Mouse (Mus musculus) E14TG2a.4 (cell line): ENCODE data around the gene Exosc7.

Source experiments
- H3K27me3 ChIP-seq: 2 replicates; pipeline ENCODE4 v1.6.1; 2014; ENCODE audit warnings: low read length, control low read depth; ENCODE audit not compliant: insufficient read depth
- H3K36me3 ChIP-seq: 2 replicates; pipeline ENCODE4 v1.6.1; 2014; ENCODE audit warnings: low read length, control low read depth; ENCODE audit not compliant: insufficient read depth
- H3K4me1 ChIP-seq: replicated peaks from 2 replicates; pipeline ENCODE4 v1.6.1; 2014; ENCODE audit warnings: low read depth, low read length, control low read depth
- H3K4me3 ChIP-seq: replicated peaks from 2 replicates; pipeline ENCODE4 v1.5.1; 2014; ENCODE audit warnings: mild to moderate bottlenecking, low read length
- H3K9me3 ChIP-seq: 2 replicates; pipeline ENCODE4 v1.6.1; 2014; ENCODE audit warnings: low read length, control low read depth
- CTCF ChIP-seq: conservative IDR thresholded peaks from 2 replicates; pipeline ENCODE4 v1.5.1; 2014; ENCODE audit warnings: low read length
- NANOG ChIP-seq: IDR thresholded peaks from 2 replicates; pipeline ENCODE4 v1.6.1; 2014; ENCODE audit warnings: borderline replicate concordance, low read length, mixed read lengths
- POU5F1 ChIP-seq: IDR thresholded peaks from 2 replicates; pipeline ENCODE4 v1.6.1; 2014; ENCODE audit warnings: low read length, borderline replicate concordance

Gene Exosc7

DNA sequence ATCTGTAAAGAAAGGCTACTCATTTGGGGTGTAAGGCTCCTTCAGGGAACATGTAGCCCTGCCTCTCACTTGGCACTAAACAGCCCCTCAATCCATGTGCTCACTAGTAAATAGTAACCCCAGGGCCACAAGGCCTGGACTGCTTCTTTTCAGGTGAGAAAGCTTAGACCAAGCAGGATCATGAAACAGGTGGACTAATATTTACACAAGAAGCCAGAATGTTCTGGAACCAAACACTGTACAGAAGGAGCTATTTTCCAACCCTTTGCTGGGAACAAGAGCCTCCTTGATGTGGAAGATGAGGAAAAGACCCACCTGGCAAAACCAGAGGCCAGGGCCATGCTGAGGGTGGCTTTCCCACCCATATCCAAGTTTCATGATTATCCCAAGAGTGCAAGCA is 9.6 kb upstream of the Exosc7 start:
- peaks cover 77% of the 10 kb centered on the region for H3K36me3 ChIP-seq
- TF ChIP-seq POU5F1 (no peak), NANOG (no peak), CTCF (no peak)
- peaks cover 12% of the 10 kb centered on the region for H3K4me1 ChIP-seq
- no peaks in the 10 kb centered on the region for H3K9me3 ChIP-seq
- H3K4me3 ChIP-seq, result no peak overlapping the region
- no peaks in the 10 kb centered on the region for H3K27me3 ChIP-seq

GRCm38 (mm10) chr9:123104362-123104761 is 8.7 kb upstream of the Exosc7 start:
- no peak overlapping the region for H3K4me3 ChIP-seq
- peaks cover 12% of the 10 kb centered on the region for H3K4me1 ChIP-seq
- peaks cover 76% of the 10 kb centered on the region for H3K36me3 ChIP-seq
- H3K27me3 ChIP-seq, result no peaks in the 10 kb centered on the region
- TF ChIP-seq CTCF (no peak), POU5F1 (no peak), NANOG (no peak)
- no peaks in the 10 kb centered on the region for H3K9me3 ChIP-seq

GRCm38 (mm10) chr9:123107186-123107585 is 5.8 kb upstream of the Exosc7 start:
- Histone ChIP-seq H3K27me3 (no peaks in the 10 kb centered on the region), H3K4me1 (peaks cover 20% of the 10 kb centered on the region)

GRCm38 (mm10) chr9:123109188-123109587 is 3.8 kb upstream of the Exosc7 start:
- H3K9me3 ChIP-seq, result no peaks in the 10 kb centered on the region
- no peak overlapping the region for H3K4me3 ChIP-seq
- peaks cover 28% of the 10 kb centered on the region for H3K4me1 ChIP-seq
- TF ChIP-seq POU5F1, result no peak
- no peak for TF ChIP-seq NANOG
- TF ChIP-seq CTCF, result no peak
- H3K36me3 ChIP-seq, result peaks cover 46% of the 10 kb centered on the region
- H3K27me3 ChIP-seq, result no peaks in the 10 kb centered on the region

More at GRCm38 (mm10) chr9:123107186-123107585, 5.8 kb upstream of the Exosc7 start:
- no peaks in the 10 kb centered on the region for H3K9me3 ChIP-seq
- no peak overlapping the region for H3K4me3 ChIP-seq
- peaks cover 57% of the 10 kb centered on the region for H3K36me3 ChIP-seq
- no peak for TF ChIP-seq POU5F1
- no peak for TF ChIP-seq NANOG
- TF ChIP-seq CTCF, result no peak

- Histone ChIP-seq H3K4me1 (peaks cover 22% of the 10 kb centered on the region), H3K27me3 (no peaks in the 10 kb centered on the region), H3K36me3 (peaks cover 45% of the 10 kb centered on the region), H3K4me3 (peak overlapping the region; percentile 94), H3K9me3 (no peaks in the 10 kb centered on the region)
- TF ChIP-seq NANOG, result no peak
Measured at GRCm38 (mm10) chr9:123111751-123112221, 1.2 kb upstream of the Exosc7 start.

- Histone ChIP-seq H3K27me3 (no peaks in the 10 kb centered on the region), H3K36me3 (peaks cover 51% of the 10 kb centered on the region), H3K9me3 (no peaks in the 10 kb centered on the region), H3K4me3 (peak overlapping the region; percentile 94), H3K4me1 (peaks cover 22% of the 10 kb centered on the region)
- TF ChIP-seq NANOG, result no peak
Measured at GRCm38 (mm10) chr9:123113931-123114330, 916 bp downstream of the Exosc7 start.

DNA sequence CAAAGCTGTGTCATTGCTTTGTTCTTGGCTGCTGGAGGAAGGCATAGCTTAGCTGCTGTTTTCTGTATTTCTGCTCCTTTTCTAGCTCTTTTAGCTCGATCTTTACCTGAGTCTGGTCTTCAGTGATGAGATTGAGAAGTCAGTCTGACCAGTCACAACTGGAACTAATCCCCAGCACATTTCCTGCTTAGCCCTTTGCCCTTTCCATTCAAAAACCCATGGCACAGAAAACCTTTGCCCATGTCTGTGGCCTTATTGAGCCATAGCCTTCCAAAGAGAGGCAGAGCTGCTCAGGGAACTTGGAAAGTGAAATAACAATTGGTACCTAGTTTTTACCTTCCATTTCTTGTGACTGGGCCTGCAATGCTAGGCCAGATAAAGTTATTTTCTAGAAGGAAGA is 2.6 kb downstream of the Exosc7 start:
- TF ChIP-seq CTCF (no peak), POU5F1 (no peak), NANOG (no peak)
- H3K4me3 ChIP-seq, result no peak overlapping the region
- no peaks in the 10 kb centered on the region for H3K9me3 ChIP-seq
- no peaks in the 10 kb centered on the region for H3K27me3 ChIP-seq
- H3K4me1 ChIP-seq, result peaks cover 22% of the 10 kb centered on the region
- peaks cover 54% of the 10 kb centered on the region for H3K36me3 ChIP-seq

DNA sequence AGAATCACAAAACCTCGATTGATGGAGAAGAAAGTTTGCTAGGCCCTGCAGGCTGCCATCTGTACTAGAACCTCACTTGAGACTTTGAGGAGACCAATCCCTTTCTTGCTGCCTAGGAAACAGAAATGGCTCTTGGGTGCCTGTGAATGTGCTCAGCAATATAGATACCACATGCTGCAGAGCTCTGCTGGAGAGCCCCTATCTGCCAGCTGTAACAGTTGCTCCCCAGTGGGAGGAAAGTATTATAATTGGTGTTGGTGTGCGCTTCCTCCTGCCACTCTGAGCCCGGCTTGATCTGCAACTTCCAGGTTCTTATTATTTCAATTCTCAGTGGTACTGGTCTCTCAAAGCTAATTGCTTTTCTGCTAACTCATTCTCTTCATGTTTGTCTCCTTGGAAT is 10.0 kb downstream of the Exosc7 start:
- no peaks in the 10 kb centered on the region for H3K27me3 ChIP-seq
- peaks cover 94% of the 10 kb centered on the region for H3K36me3 ChIP-seq
- TF ChIP-seq POU5F1, result no peak
- TF ChIP-seq NANOG, result no peak
- TF ChIP-seq CTCF, result no peak
- no peaks in the 10 kb centered on the region for H3K4me1 ChIP-seq
- H3K4me3 ChIP-seq, result no peak overlapping the region
- no peaks in the 10 kb centered on the region for H3K9me3 ChIP-seq

GRCm38 (mm10) chr9:123123571-123124412 is 10.8 kb downstream of the Exosc7 start:
- no peaks in the 10 kb centered on the region for H3K27me3 ChIP-seq
- no peaks in the 10 kb centered on the region for H3K9me3 ChIP-seq
- H3K36me3 ChIP-seq, result peaks cover 94% of the 10 kb centered on the region
- H3K4me1 ChIP-seq, result no peaks in the 10 kb centered on the region
- peak; percentile 83 for TF ChIP-seq CTCF
- TF ChIP-seq NANOG, result no peak
- no peak overlapping the region for H3K4me3 ChIP-seq
